Comparison of ENCODE assay signal across 8 mouse cellular contexts in genomic region chr13:80884377-80884983, GRCm38 (mm10). TPM values are rescaled to one million over a fixed set of nuclear protein-coding genes. Genes with fewer than 3 reads are reported as not detected.
DNase-seq lines count a peak whose midpoint lies in the region; ATAC-seq and TF ChIP-seq lines count a peak whose summit lies in the region.

No protein-coding gene starts in this region.

- no peak for TF ChIP-seq POLR2A in testis, adult 2 months (IDR thresholded peaks at IDR 0.05; ENCODE audit: control insufficient read depth, low read depth, low read length)

- no peak; the same call in 1 of the 2 replicates for TF ChIP-seq EP300 in heart, postnatal 0 days (IDR thresholded peaks at IDR 0.05; ENCODE audit: low read depth)

- H3K9ac ChIP-seq in forebrain, embryonic 11.5 days (ENCODE audit: low read length), result peak overlapping the region; percentile 100
- peak overlapping the region; percentile 99 for H3K9ac ChIP-seq in heart, postnatal 0 days (replicated peaks; ENCODE audit: low read depth, low read length)
- peak overlapping the region; percentile 100 for H3K9ac ChIP-seq in liver, embryonic 15.5 days
- H3K9ac ChIP-seq in neural tube, embryonic 12.5 days, result peak overlapping the region; percentile 98

- H3K27me3 ChIP-seq in forebrain, embryonic 11.5 days (ENCODE audit: control insufficient read depth, insufficient read depth, low read length), result no peaks in the 10 kb centered on the region
- H3K27me3 ChIP-seq in heart, postnatal 0 days (ENCODE audit: control insufficient read depth, insufficient read depth, low read length), result no peaks in the 10 kb centered on the region
- no peaks in the 10 kb centered on the region for H3K27me3 ChIP-seq in liver, embryonic 15.5 days
- H3K27me3 ChIP-seq in neural tube, embryonic 12.5 days (replicated peaks), result no peaks in the 10 kb centered on the region
- H3K27me3 ChIP-seq in testis, adult 2 months (ENCODE audit: control insufficient read depth, insufficient read depth, low read length), result no peaks in the 10 kb centered on the region

- ATAC-seq in CD4-positive, CD25-positive, alpha-beta regulatory T cell, adult 4 months, result peak; percentile 6
- no peak; the same call in 1 of the 2 replicates for ATAC-seq in forebrain, embryonic 11.5 days (replicated peaks; ENCODE audit: low FRiP score)
- ATAC-seq in heart, postnatal 0 days (ENCODE audit: insufficient read depth, low read depth), result peak; percentile 8; the same call in 1 of the 2 replicates
- no peak for ATAC-seq in liver, embryonic 15.5 days (ENCODE audit: insufficient read depth)
- peak; percentile 22 for ATAC-seq in neural tube, embryonic 12.5 days (ENCODE audit: low FRiP score, low read depth)

- H3K9me3 ChIP-seq in forebrain, embryonic 11.5 days (ENCODE audit: control insufficient read depth, low read length), result no peaks in the 10 kb centered on the region
- no peaks in the 10 kb centered on the region for H3K9me3 ChIP-seq in heart, postnatal 0 days (replicated peaks; ENCODE audit: control insufficient read depth, low read length)
- no peaks in the 10 kb centered on the region for H3K9me3 ChIP-seq in liver, embryonic 15.5 days (replicated peaks)
- no peaks in the 10 kb centered on the region for H3K9me3 ChIP-seq in neural tube, embryonic 12.5 days

- H3K4me3 ChIP-seq in forebrain, embryonic 11.5 days (ENCODE audit: low read depth, low read length), result peak overlapping the region; percentile 87
- H3K4me3 ChIP-seq in heart, postnatal 0 days (ENCODE audit: low read depth, low read length), result peak overlapping the region; percentile 84
- H3K4me3 ChIP-seq in liver, embryonic 15.5 days (replicated peaks), result peak overlapping the region; percentile 93
- peak overlapping the region; percentile 68 for H3K4me3 ChIP-seq in neural tube, embryonic 12.5 days
- peak overlapping the region; percentile 79 for H3K4me3 ChIP-seq in testis, adult 2 months (ENCODE audit: control insufficient read depth, low read depth, low read length)

- under 1% methylated on average over 15 of the region's 15 CpGs for WGBS in forebrain, embryonic 11.5 days
- under 1% methylated on average over 15 of the region's 15 CpGs for WGBS in heart, postnatal 0 days
- WGBS in liver, embryonic 15.5 days (ENCODE audit: insufficient replicate concordance), result under 1% methylated on average over 15 of the region's 15 CpGs
- WGBS in neural tube, embryonic 12.5 days, result under 1% methylated on average over 15 of the region's 15 CpGs

- H3K36me3 ChIP-seq in forebrain, embryonic 11.5 days (ENCODE audit: control insufficient read depth, insufficient read depth, low read length), result no peaks in the 10 kb centered on the region
- peaks cover 10% of the 10 kb centered on the region for H3K36me3 ChIP-seq in heart, postnatal 0 days (replicated peaks; ENCODE audit: control insufficient read depth, insufficient read depth, low read length)
- peaks cover 12% of the 10 kb centered on the region for H3K36me3 ChIP-seq in liver, embryonic 15.5 days (replicated peaks)
- peaks cover 7% of the 10 kb centered on the region for H3K36me3 ChIP-seq in neural tube, embryonic 12.5 days
- no peaks in the 10 kb centered on the region for H3K36me3 ChIP-seq in testis, adult 2 months (ENCODE audit: control insufficient read depth, insufficient read depth, low read length)

- peaks cover 4% of the 10 kb centered on the region; the same call in 1 of the 2 replicates for H3K4me1 ChIP-seq in forebrain, embryonic 11.5 days (replicated peaks; ENCODE audit: control insufficient read depth, insufficient read depth, low read length)
- H3K4me1 ChIP-seq in heart, postnatal 0 days (ENCODE audit: control insufficient read depth, insufficient read depth), result 0 out of 2 replicates have a peak, but pooled peaks cover 12% of the 10 kb centered on the region
- H3K4me1 ChIP-seq in liver, embryonic 15.5 days (replicated peaks), result peaks cover 8% of the 10 kb centered on the region
- 0 out of 2 replicates have a peak, but pooled peaks cover 3% of the 10 kb centered on the region for H3K4me1 ChIP-seq in neural tube, embryonic 12.5 days
- H3K4me1 ChIP-seq in testis, adult 2 months (ENCODE audit: control insufficient read depth, insufficient read depth, low read length), result peaks cover 6% of the 10 kb centered on the region

- no peak for TF ChIP-seq CTCF in heart, postnatal 0 days (IDR thresholded peaks at IDR 0.05; ENCODE audit: low read depth)
- no peak for TF ChIP-seq CTCF in testis, adult 2 months (IDR thresholded peaks at IDR 0.05; ENCODE audit: control insufficient read depth, insufficient read depth, insufficient replicate concordance, low read depth, low read length)

- peak; percentile 73 for DNase-seq in c-Kit-negative CD71-positive TER-119-positive erythroid progenitor cells, embryonic 14.5 days (ENCODE audit: low read depth, low spot score)
- DNase-seq in forebrain, embryonic 11.5 days (ENCODE audit: low spot score), result peak; percentile 87
- DNase-seq in heart, postnatal 0 days (ENCODE audit: low spot score), result peak; percentile 96
- peak; percentile 74 to 89 for DNase-seq in kidney, postnatal 36 days

- peak overlapping the region; percentile 67 for H3K4me2 ChIP-seq in forebrain, embryonic 11.5 days (ENCODE audit: low read depth, low read length, severe bottlenecking)
- peak overlapping the region; percentile 82 for H3K4me2 ChIP-seq in heart, postnatal 0 days (ENCODE audit: low read depth, low read length)
- peak overlapping the region; percentile 78 for H3K4me2 ChIP-seq in liver, embryonic 15.5 days
- H3K4me2 ChIP-seq in neural tube, embryonic 12.5 days (replicated peaks), result peak overlapping the region; percentile 59

- peak overlapping the region; percentile 100 for H3K27ac ChIP-seq in forebrain, embryonic 11.5 days (ENCODE audit: low read depth, low read length)
- peak overlapping the region; percentile 100 for H3K27ac ChIP-seq in heart, postnatal 0 days (ENCODE audit: low read depth)
- peak overlapping the region; percentile 100 for H3K27ac ChIP-seq in liver, embryonic 15.5 days (replicated peaks)
- peak overlapping the region; percentile 100 for H3K27ac ChIP-seq in neural tube, embryonic 12.5 days
- H3K27ac ChIP-seq in testis, adult 2 months (ENCODE audit: control insufficient read depth, insufficient read depth, low read depth, low read length), result peak overlapping the region; percentile 88

RNA-seq across cellular contexts. Expression of gene Arrdc3, which starts 1.3 kb away (rescaled TPM):
- 10 to 100 TPM in 1 of 2 experiments, 1 to 10 TPM in 1; 6.8 to 14.6 TPM for polyA plus RNA-seq in CD4-positive, CD25-positive, alpha-beta regulatory T cell, adult 4 months (2017; shearing (Covaris generic))
- 53.2 and 56.5 TPM in 2 replicates for polyA plus RNA-seq in forebrain, embryonic 11.5 days (2014; fragmentation: Nextera tagmentation; extraction: Ambion mirVana)
- total RNA-seq in heart, postnatal 0 days (2014; rRNA removed; ENCODE audit: low replicate concordance), result 87.3 and 90.3 TPM in 2 replicates
- 36.9 and 37.0 TPM in 2 replicates for polyA plus RNA-seq in heart, postnatal 0 days (2015; fragmentation: Nextera tagmentation; extraction: Ambion mirVana)
- polyA plus RNA-seq in liver, embryonic 15.5 days (2015; fragmentation: Nextera tagmentation; extraction: Ambion mirVana), result 16.5 and 16.9 TPM in 2 replicates
- 55.0 and 59.4 TPM in 2 replicates for polyA plus RNA-seq in neural tube, embryonic 12.5 days (2016; fragmentation: Nextera tagmentation; extraction: Ambion mirVana)
- polyA plus RNA-seq in testis, adult 2 months (2012; rRNA removed), result 69.6 and 76.3 TPM in 2 replicates

Comparison
In these comparisons a context has a peak if more than half of its experiments do, and no peak if none do; other contexts are left out.
1. ATAC-seq: peak in CD4-positive, CD25-positive, alpha-beta regulatory T cell, adult 4 months (single experiment), heart, postnatal 0 days (single experiment) and neural tube, embryonic 12.5 days (single experiment); none in forebrain, embryonic 11.5 days (single experiment) and liver, embryonic 15.5 days (single experiment).
2. Peak in every context shown above with its lines, with median percentiles within 50 percentile points of each other: DNase-seq, H3K27ac ChIP-seq, H3K4me2 ChIP-seq, H3K4me3 ChIP-seq and H3K9ac ChIP-seq.